Mouse (Mus musculus): ENCODE results near the gene Grhpr.

GRCm38 (mm10) chr4:44970612-44971110 is 10.5 kb upstream of the Grhpr start:
- TF ChIP-seq TAL1 (IDR thresholded peaks at IDR 0.05; ENCODE audit: low read length) (no peak), GATA1 (IDR thresholded peaks at IDR 0.05; ENCODE audit: low read length) (no peak)
